ENCODE assay signal across 9 mouse cellular contexts in the genomic region with DNA sequence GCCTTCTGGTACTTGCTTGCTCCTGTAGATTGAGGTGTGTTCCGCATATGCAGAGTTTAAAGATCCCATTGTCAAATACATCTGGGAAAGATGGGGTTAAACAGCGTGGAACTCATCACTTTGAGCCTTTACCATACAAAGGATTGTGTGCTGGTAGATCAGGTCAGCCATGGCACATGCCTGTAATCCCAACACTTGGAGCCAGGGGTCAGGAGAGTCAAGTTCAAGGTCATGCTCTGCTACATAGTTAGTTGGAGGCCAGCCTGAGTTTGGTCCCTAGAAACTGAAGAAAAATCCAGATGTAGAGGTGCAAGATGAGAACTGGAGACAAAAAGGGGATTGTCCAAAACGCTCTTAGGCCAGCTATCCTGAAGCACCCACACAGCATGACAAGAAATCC. TPM values are rescaled to one million over a fixed set of nuclear protein-coding genes. Genes with fewer than 3 reads are reported as not detected.
A peak's percentile ranks its signal among the peaks of the same experiment; 100 is the strongest.
DNase-seq lines count a peak whose midpoint lies in the region; TF ChIP-seq lines count a peak whose summit lies in the region.
"Had no signal": no experiment of that assay in that cellular context is flagged by ENCODE, and none has a peak within 500 bp of the region (broad histone marks: within the 10 kb centered on the region; RNA-seq: fewer than 3 reads in every experiment).

No protein-coding gene starts in this region.

- H3K9ac ChIP-seq in ES-Bruce4 (ENCODE audit: low read depth, poor library complexity, severe bottlenecking), result no peak overlapping the region

- H3K4me1 ChIP-seq in cerebellum, adult 2 months (ENCODE audit: control insufficient read depth, insufficient read depth, low read length), result peaks cover 11% of the 10 kb centered on the region
- no peaks in the 10 kb centered on the region for H3K4me1 ChIP-seq in ES-Bruce4 (ENCODE audit: control insufficient read depth, insufficient read depth, low read length)

- H3K9me3 ChIP-seq in ES-Bruce4 (replicated peaks; ENCODE audit: control insufficient read depth, insufficient read depth, low read length, poor library complexity, severe bottlenecking), result no peaks in the 10 kb centered on the region

- TF ChIP-seq EP300 in ES-Bruce4 (IDR thresholded peaks at IDR 0.05; ENCODE audit: insufficient read depth, low read depth, low read length), result no peak

- peaks cover 27% of the 10 kb centered on the region for H3K36me3 ChIP-seq in ES-Bruce4 (ENCODE audit: control insufficient read depth, insufficient read depth, low read length, poor library complexity, severe bottlenecking)

- H3K27ac ChIP-seq in cerebellum, adult 2 months (ENCODE audit: insufficient read depth, low read length), result no peak overlapping the region
- no peak overlapping the region for H3K27ac ChIP-seq in ES-Bruce4 (ENCODE audit: insufficient read depth, low read length)

- WGBS in cerebellum, adult 2 months, result 52% methylated on average over 3 of the region's 3 CpGs

- no peak overlapping the region for H3K4me3 ChIP-seq in cerebellum, adult 2 months (replicated peaks; ENCODE audit: insufficient read depth, low read depth, low read length)
- no peak overlapping the region for H3K4me3 ChIP-seq in ES-Bruce4 (ENCODE audit: low read depth, low read length)

- no peaks in the 10 kb centered on the region for H3K27me3 ChIP-seq in cerebellum, adult 2 months (ENCODE audit: control insufficient read depth, insufficient read depth, low read length)
- H3K27me3 ChIP-seq in ES-Bruce4 (ENCODE audit: control insufficient read depth, insufficient read depth, low read length, poor library complexity, severe bottlenecking), result no peaks in the 10 kb centered on the region

- no peak for DNase-seq in cerebellum, adult 2 months
- DNase-seq in cerebellum, adult 11-12 months, result no peak
- peak; percentile 29 to 52 for DNase-seq in kidney, postnatal 4 days
- no peak for DNase-seq in kidney, adult 18-20 months
- DNase-seq in lung, postnatal 10 days, result peak; percentile 19
- no peak for DNase-seq in frontal cortex, postnatal 25 days (ENCODE audit: low spot score in 2 of 2)
- DNase-seq in thymus, postnatal 36 days, result no peak
- DNase-seq: spleen, adult 18-20 months had no signal

- peak; percentile 41; the same call in 1 of the 2 replicates for TF ChIP-seq CTCF in cerebellum, adult 2 months (IDR thresholded peaks at IDR 0.05; ENCODE audit: borderline replicate concordance, insufficient read depth, low read depth, low read length)
- TF ChIP-seq CTCF in ES-Bruce4 (IDR thresholded peaks at IDR 0.05; ENCODE audit: low read depth, low read length), result peak; percentile 8

- no peak for TF ChIP-seq POLR2A in cerebellum, adult 2 months (IDR thresholded peaks at IDR 0.05; ENCODE audit: borderline replicate concordance, insufficient read depth, low read length)
- TF ChIP-seq POLR2A in ES-Bruce4 (IDR thresholded peaks at IDR 0.05; ENCODE audit: insufficient read depth, low read length), result no peak

RNA-seq across cellular contexts. Expression of gene Snrnp40, which starts 31.3 kb away (rescaled TPM):
- polyA plus RNA-seq in cerebellum, adult 2 months (2012; rRNA removed), result 35.7 and 39.5 TPM in 2 replicates
- 84.2 and 88.4 TPM in 2 replicates for polyA plus RNA-seq in ES-Bruce4 (2011; ENCODE audit: insufficient read depth, insufficient read length, low read depth, missing spikeins)

RNA-seq across cellular contexts. Expression of gene Zcchc17, which starts 31.5 kb away (rescaled TPM):
- polyA plus RNA-seq in cerebellum, adult 2 months (2012; rRNA removed), result 87.9 and 89.6 TPM in 2 replicates
- polyA plus RNA-seq in ES-Bruce4 (2011; ENCODE audit: insufficient read depth, insufficient read length, low read depth, missing spikeins), result 21.3 and 25.1 TPM in 2 replicates

Comparison
In these comparisons a context has a peak if more than half of its experiments do, and no peak if none do; other contexts are left out.
1. DNase-seq: peak in kidney, postnatal 4 days (2 of 2) and lung, postnatal 10 days (single experiment); none in cerebellum, adult 2 months (0 of 2), cerebellum, adult 11-12 months (single experiment), kidney, adult 18-20 months (single experiment), frontal cortex, postnatal 25 days (0 of 2) and thymus, postnatal 36 days (0 of 2).